Mouse (Mus musculus) kidney, adult 2 months (tissue): ENCODE data around the gene Hoxb3.

ENCODE experiments used
- CTCF ChIP-seq: fragments of 200-500 bp; conservative IDR thresholded peaks from 2 replicates; pipeline ENCODE4 v1.5.1; 2011; ENCODE audit warnings: low read depth, mild to moderate bottlenecking, control low read depth, low read length, moderate library complexity, mixed read lengths; ENCODE audit not compliant: insufficient read depth, insufficient read length
- POLR2A ChIP-seq: fragments of 200-500 bp; IDR thresholded peaks from one replicate; pipeline ENCODE4 v1.6.1; 2011; ENCODE audit warnings: low read depth, low read length, control low read depth

DNA sequence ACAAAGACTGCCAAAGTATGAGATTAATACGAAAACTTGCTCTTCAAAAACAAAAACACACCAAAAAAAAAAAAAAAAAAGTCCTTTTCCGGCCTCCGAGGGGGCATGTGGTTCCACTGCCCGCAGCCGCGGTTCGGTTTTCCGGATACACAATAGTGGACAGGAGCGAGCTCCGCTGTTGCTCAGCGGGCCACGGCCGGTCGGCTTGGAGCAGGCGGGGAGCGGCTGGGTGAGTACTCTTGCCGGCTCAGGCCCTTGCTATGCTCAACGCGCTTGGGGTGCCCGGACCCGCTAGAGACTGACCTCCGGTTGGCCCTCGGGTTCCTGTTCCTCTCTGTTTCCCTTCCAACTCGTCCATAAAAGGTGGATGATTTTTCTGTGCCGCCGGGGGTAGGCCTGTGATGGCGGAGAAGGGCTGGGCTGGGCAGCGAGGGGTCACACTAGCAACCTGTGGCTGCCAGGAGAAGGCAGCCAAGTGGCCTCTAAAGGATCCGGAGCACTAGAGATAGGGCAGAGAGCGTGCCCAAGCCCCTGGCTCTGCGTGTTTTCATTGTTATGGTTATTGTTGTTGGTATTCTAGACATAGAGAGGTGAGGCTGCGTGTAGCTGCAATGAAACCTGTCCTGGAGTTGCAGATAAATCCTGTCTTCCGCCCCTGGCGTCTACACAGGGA is 8.3 kb upstream of the Hoxb3 start:
- TF ChIP-seq CTCF: no peak
- no peak for TF ChIP-seq POLR2A
